Mouse (Mus musculus) heart, embryonic 14.5 days (tissue): ENCODE measurements around the gene Gabrq. TPM values are rescaled to one million over a fixed set of nuclear protein-coding genes. Genes with fewer than 3 reads are reported as not detected.

ENCODE experiments used
- polyA plus RNA-seq: library from polyadenylated mRNA; unstranded; fragments of >200 nt; fragmentation: Nextera tagmentation; extraction: Ambion mirVana; gene quantifications from 2 replicates; pipeline ENCODE4 v1.2.1, GENCODE M21; 2014

The Gabrq gene
- polyA plus RNA-seq, 1 experiment from 2014 or later: 0.28 TPM

Other genes starting within 250 kb of the Gabrq start
- 0.93 and 1.7 TPM in 2 replicates for gene Gabra3, start 168.3 kb upstream of the Gabrq start, polyA plus RNA-seq
- gene Cetn2, start 93.2 kb downstream of the Gabrq start, polyA plus RNA-seq: 63.5 and 68.6 TPM in 2 replicates
- 15.5 and 16.5 TPM in 2 replicates for gene Nsdhl, start 93.4 kb downstream of the Gabrq start, polyA plus RNA-seq
- 4.6 and 4.9 TPM in 2 replicates for gene Zfp185, start 162.2 kb downstream of the Gabrq start, polyA plus RNA-seq
- 0.11 TPM in 1 of 2 replicates, not detected in the other for gene Pnma5, start 211.9 kb downstream of the Gabrq start, polyA plus RNA-seq
- gene Pnma3, start 239.6 kb downstream of the Gabrq start, polyA plus RNA-seq: not detected in 2 replicates